11 mouse cellular contexts compared by ENCODE assay signal in the genomic region with DNA sequence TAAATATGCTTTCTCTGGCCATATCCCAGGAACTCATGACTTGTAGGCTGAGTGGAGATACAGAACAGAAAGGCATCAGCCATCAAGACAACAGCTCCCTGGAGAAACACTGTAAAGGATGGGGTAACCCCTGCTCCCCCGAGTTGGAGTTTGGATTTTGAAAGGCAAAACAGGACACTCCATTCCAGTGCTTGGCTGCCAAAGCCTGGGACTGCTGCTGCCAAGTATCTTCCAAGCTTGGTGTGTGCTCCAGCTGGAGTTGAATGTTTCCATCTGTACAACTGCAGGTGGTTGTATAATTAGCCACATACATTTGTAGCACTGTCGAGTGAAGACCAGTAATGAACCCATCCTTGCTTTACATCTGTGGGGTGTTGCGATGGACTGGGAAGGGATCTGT.
DNase-seq lines count a peak whose midpoint lies in the region; ATAC-seq lines count a peak whose summit lies in the region.
"Had no signal": no experiment of that assay in that cellular context is flagged by ENCODE, and none has a peak within 500 bp of the region (broad histone marks: within the 10 kb centered on the region; RNA-seq: fewer than 3 reads in every experiment).

No protein-coding gene starts in this region.

- 40% methylated on average over 3 of the region's 3 CpGs for WGBS in limb, embryonic 13.5 days
- 78% methylated on average over 3 of the region's 3 CpGs for WGBS in limb, embryonic 10.5 days

- no peak overlapping the region for H3K9ac ChIP-seq in limb, embryonic 13.5 days
- H3K9ac ChIP-seq: embryonic facial prominence, embryonic 13.5 days; limb, embryonic 15.5 days had no signal

- H3K4me2 ChIP-seq in limb, embryonic 13.5 days (replicated peaks), result no peak overlapping the region
- H3K4me2 ChIP-seq: embryonic facial prominence, embryonic 13.5 days; limb, embryonic 15.5 days had no signal

- H3K36me3 ChIP-seq in limb, embryonic 13.5 days, result no peaks in the 10 kb centered on the region
- H3K36me3 ChIP-seq in limb, embryonic 10.5 days, result no peaks in the 10 kb centered on the region
- H3K36me3 ChIP-seq: embryonic facial prominence, embryonic 13.5 days; G1E; limb, embryonic 15.5 days had no signal

- H3K27me3 ChIP-seq in limb, embryonic 13.5 days, result no peaks in the 10 kb centered on the region
- H3K27me3 ChIP-seq in limb, embryonic 10.5 days (ENCODE audit: low read depth, poor library complexity, severe bottlenecking), result no peaks in the 10 kb centered on the region
- H3K27me3 ChIP-seq: embryonic facial prominence, embryonic 13.5 days; limb, embryonic 15.5 days had no signal

- ATAC-seq in limb, embryonic 13.5 days (ENCODE audit: low FRiP score, low read depth), result peak; percentile 32; the same call in 1 of the 2 replicates
- no peak for ATAC-seq in megakaryocyte-erythroid progenitor cell, adult 5-6 weeks (replicated peaks; ENCODE audit: low FRiP score, low TSS enrichment, poor library complexity, severe bottlenecking)

- intact Hi-C loops in heart, postnatal 10 days (cut with DNase I), result no loop called here
- intact Hi-C loops in left cerebral cortex, postnatal 14 days (cut with DNase I), result no loop called here

- H3K27ac ChIP-seq in limb, embryonic 13.5 days, result no peak overlapping the region
- no peak overlapping the region for H3K27ac ChIP-seq in limb, embryonic 10.5 days
- H3K27ac ChIP-seq: embryonic facial prominence, embryonic 13.5 days; limb, embryonic 15.5 days had no signal

- DNase-seq in limb, embryonic 10.5 days (ENCODE audit: low spot score), result no peak
- peak; percentile 62 to 66 for DNase-seq in cerebellum, postnatal 14 days
- peak; percentile 45 to 55 for DNase-seq in heart, postnatal 10 days
- peak; percentile 62 to 83 for DNase-seq in left cerebral cortex, postnatal 14 days (ENCODE audit: low spot score in 2 of 2)
- DNase-seq in spleen, postnatal 14 days (ENCODE audit: low spot score in 2 of 2), result no peak
- DNase-seq in MN1 (ENCODE audit: low spot score), result no peak

- no peak overlapping the region for H3K4me3 ChIP-seq in limb, embryonic 13.5 days
- H3K4me3 ChIP-seq in limb, embryonic 10.5 days, result no peak overlapping the region
- H3K4me3 ChIP-seq: embryonic facial prominence, embryonic 13.5 days; limb, embryonic 15.5 days had no signal

- no peaks in the 10 kb centered on the region for H3K9me3 ChIP-seq in limb, embryonic 13.5 days
- H3K9me3 ChIP-seq in limb, embryonic 10.5 days (replicated peaks), result no peaks in the 10 kb centered on the region
- H3K9me3 ChIP-seq: embryonic facial prominence, embryonic 13.5 days; G1E; limb, embryonic 15.5 days had no signal

- H3K4me1 ChIP-seq in limb, embryonic 13.5 days, result no peaks in the 10 kb centered on the region
- H3K4me1 ChIP-seq in limb, embryonic 10.5 days, result peaks cover 6% of the 10 kb centered on the region; the same call in 1 of the 2 replicates
- H3K4me1 ChIP-seq: embryonic facial prominence, embryonic 13.5 days had no signal

Comparison
In these comparisons a context has a peak if more than half of its experiments do, and no peak if none do; other contexts are left out.
1. DNase-seq: peak in cerebellum, postnatal 14 days (2 of 2), heart, postnatal 10 days (2 of 2) and left cerebral cortex, postnatal 14 days (2 of 2); none in limb, embryonic 10.5 days (single experiment), spleen, postnatal 14 days (0 of 2) and MN1 (single experiment).